In genomic region chr17:43606704-43607103, GRCm38 (mm10) we compare ENCODE assay signal across 9 mouse cellular contexts. TPM values are rescaled to one million over a fixed set of nuclear protein-coding genes. Genes with fewer than 3 reads are reported as not detected.
DNase-seq lines count a peak whose midpoint lies in the region; TF ChIP-seq lines count a peak whose summit lies in the region.
"Had no signal": no experiment of that assay in that cellular context is flagged by ENCODE, and none has a peak within 500 bp of the region (broad histone marks: within the 10 kb centered on the region; RNA-seq: fewer than 3 reads in every experiment).

No protein-coding gene starts in this region.

- H3K27ac ChIP-seq in CH12.LX (ENCODE audit: insufficient read depth, low read depth): no peak overlapping the region
- no peak overlapping the region for H3K27ac ChIP-seq in cortical plate, adult 2 months (ENCODE audit: insufficient read depth, low read length)
- H3K27ac ChIP-seq: limb, embryonic 13.5 days had no signal

- peak; percentile 39 for DNase-seq in CH12.LX (ENCODE audit: extremely low read depth)
- peak; percentile 42 for DNase-seq in WW6 (ENCODE audit: low read depth, low spot score)
- DNase-seq in heart, adult 8-10 months (ENCODE audit: low spot score): peak; percentile 79
- DNase-seq in layer of hippocampus, adult 18-20 months (ENCODE audit: low spot score in 2 of 2): peak; percentile 26 to 74
- peak; percentile 59 for DNase-seq in lung, postnatal 25 days (ENCODE audit: low spot score)
- DNase-seq in right cerebral cortex, postnatal 4 days: peak; percentile 73
- DNase-seq in yolk sac, embryonic 10.5 days (ENCODE audit: low spot score): no peak

- H3K4me2 ChIP-seq in CH12.LX (ENCODE audit: insufficient read depth, low read depth, poor library complexity, severe bottlenecking): no peak overlapping the region
- H3K4me2 ChIP-seq: limb, embryonic 13.5 days had no signal

- dilution Hi-C loops in CH12.LX (cut with MboI; ENCODE audit: extremely low pct_ligation_motif_present, extremely low pct_unique_long_range_greater_than_20kb, low sequenced_read_pairs): no loop called here

- no peaks in the 10 kb centered on the region for H3K79me2 ChIP-seq in CH12.LX (replicated peaks; ENCODE audit: control insufficient read depth, extremely low read depth, insufficient read depth, poor library complexity, severe bottlenecking)

- H3K9ac ChIP-seq in CH12.LX (ENCODE audit: insufficient read depth, low read depth): no peak overlapping the region
- H3K9ac ChIP-seq: limb, embryonic 13.5 days had no signal

- in situ Hi-C loops in CH12.LX (cut with MboI; ENCODE audit: low pct_ligation_motif_present, low pct_unique_long_range_greater_than_20kb, low sequenced_read_pairs): no loop called here

- no peak for TF ChIP-seq EP300 in CH12.LX (IDR thresholded peaks at IDR 0.05; ENCODE audit: low read length)

- no peaks in the 10 kb centered on the region for H3K36me3 ChIP-seq in CH12.LX (replicated peaks in 1 of 2; ENCODE audit: control insufficient read depth in 1 of 2, insufficient read depth in 1 of 2, low read length in 1 of 2)
- H3K36me3 ChIP-seq: limb, embryonic 13.5 days had no signal

- H3K9me3 ChIP-seq in CH12.LX (replicated peaks; ENCODE audit: low read length): peaks cover 24% of the 10 kb centered on the region
- H3K9me3 ChIP-seq: limb, embryonic 13.5 days had no signal

- no peak for TF ChIP-seq POLR2A in CH12.LX (IDR thresholded peaks at IDR 0.05; ENCODE audit: low read depth, low read length)
- TF ChIP-seq POLR2A in cortical plate, adult 2 months (IDR thresholded peaks at IDR 0.05; ENCODE audit: extremely low read depth, insufficient read depth, low read length): no peak

- peak; percentile 54 to 63 for TF ChIP-seq CTCF in CH12.LX (conservative IDR thresholded peaks at IDR 0.05 in 1 of 2, IDR thresholded peaks at IDR 0.05 in 1 of 2; ENCODE audit: low read depth in 2 of 2, low read length in 2 of 2)
- TF ChIP-seq CTCF in cortical plate, adult 2 months (IDR thresholded peaks at IDR 0.05; ENCODE audit: extremely low read depth, insufficient read depth, low read length): peak; percentile 86

- no peaks in the 10 kb centered on the region for H3K27me3 ChIP-seq in CH12.LX (replicated peaks)
- H3K27me3 ChIP-seq: limb, embryonic 13.5 days had no signal

- H3K4me3 ChIP-seq in CH12.LX (replicated peaks in 1 of 3; ENCODE audit: low read depth in 2 of 3, low read length in 2 of 3, poor library complexity in 1 of 3): no peak overlapping the region
- no peak overlapping the region for H3K4me3 ChIP-seq in cortical plate, adult 2 months (ENCODE audit: insufficient read depth, low read length)
- H3K4me3 ChIP-seq: limb, embryonic 13.5 days had no signal

- no peaks in the 10 kb centered on the region for H3K4me1 ChIP-seq in CH12.LX (ENCODE audit: control insufficient read depth in 1 of 2, insufficient read depth in 2 of 2)
- H3K4me1 ChIP-seq in cortical plate, adult 2 months (ENCODE audit: control insufficient read depth, insufficient read depth, low read length): no peaks in the 10 kb centered on the region
- H3K4me1 ChIP-seq: limb, embryonic 13.5 days had no signal

- peak; percentile 47 for TF ChIP-seq RAD21 in CH12.LX (IDR thresholded peaks at IDR 0.05; ENCODE audit: low read depth, low read length)

TF ChIP-seq in CH12.LX, 34 proteins besides CTCF, POLR2A, EP300 and RAD21:
- TF ChIP-seq NELFE (IDR thresholded peaks at IDR 0.05; ENCODE audit: low read depth, low read length) (no peak), SMC3 (IDR thresholded peaks at IDR 0.05; ENCODE audit: low read depth, low read length) (peak; percentile 36), GABPA (IDR thresholded peaks at IDR 0.05; ENCODE audit: insufficient replicate concordance, low read depth, low read length) (no peak), PAX5 (IDR thresholded peaks at IDR 0.05; ENCODE audit: low read length) (no peak), JUN (IDR thresholded peaks at IDR 0.05; ENCODE audit: insufficient read depth, low read depth, low read length) (no peak)

RNA-seq across cellular contexts. Expression of gene Tdrd6, which starts 23.4 kb away (rescaled TPM):
- total RNA-seq in CH12.LX (2012; rRNA removed) (not detected in 2 replicates), CH12.LX (2014; rRNA removed) (not detected in 2 replicates)
- polyA plus RNA-seq in CH12.LX (2012; ENCODE audit: insufficient read length, low read depth): not detected in 2 replicates
- polyA plus RNA-seq in cortical plate, adult 2 months (2012; rRNA removed): 1.4 and 1.5 TPM in 2 replicates
- total RNA-seq in heart, adult 8-10 months (2022): under 1 TPM in 1 of 4 experiments, not detected in 3; 0.03 TPM
- under 1 TPM; 0.45 to 0.66 TPM for total RNA-seq in layer of hippocampus, adult 18-20 months (2021)

RNA-seq across cellular contexts. Expression of gene Pla2g7, which starts 38.8 kb away (rescaled TPM):
- total RNA-seq in CH12.LX (2012; rRNA removed): not detected in 2 replicates
- total RNA-seq in CH12.LX (2014; rRNA removed): 0.14 TPM in 1 of 2 replicates, not detected in the other
- polyA plus RNA-seq in CH12.LX (2012; ENCODE audit: insufficient read length, low read depth): 0.27 TPM in 1 of 2 replicates, not detected in the other
- 137 and 139 TPM in 2 replicates for polyA plus RNA-seq in cortical plate, adult 2 months (2012; rRNA removed)
- total RNA-seq in heart, adult 8-10 months (2022): 1 to 10 TPM; 4.5 to 6.1 (median 5.6) TPM
- 100 to 1,000 TPM in 1 of 2 experiments, 10 to 100 TPM in 1; 99.2 to 113 TPM for total RNA-seq in layer of hippocampus, adult 18-20 months (2021)

Comparison
In these comparisons a context has a peak if more than half of its experiments do, and no peak if none do; other contexts are left out.
1. RNA of gene Pla2g7, which starts 38.8 kb away (total RNA-seq): 99.2 to 113 TPM in layer of hippocampus, adult 18-20 months; 4.5 to 6.1 TPM in heart, adult 8-10 months and 0.14 TPM in CH12.LX; every median in the first group is over 10 times any median in the second.